Mouse (Mus musculus) CH12.LX (cell line): Measurements from ENCODE around the gene Jaml.

ENCODE experiments used
- CTCF ChIP-seq, 2 experiments: IDR thresholded peaks in 1 of 2; conservative IDR thresholded peaks in 1 of 2; 2 replicates each; pipeline ENCODE4 v1.5.1; 2011 to 2012; ENCODE audit warnings: low read depth in 2 of 2, low read length in 2 of 2, improper control_type of control experiment in 1 of 2, inconsistent platforms in 1 of 2, mild to moderate bottlenecking in 1 of 2, moderate library complexity in 1 of 2
- E2F4 ChIP-seq: IDR thresholded peaks from 2 replicates; pipeline ENCODE4 v1.6.1; 2011; ENCODE audit warnings: low read depth, low read length, improper control_type of control experiment; ENCODE audit not compliant: insufficient replicate concordance
- EP300 ChIP-seq: IDR thresholded peaks from 2 replicates; pipeline ENCODE4 v1.6.1; 2011; ENCODE audit warnings: low read length, improper control_type of control experiment
- MAFK ChIP-seq: IDR thresholded peaks from 2 replicates; pipeline ENCODE4 v1.6.1; 2011; ENCODE audit warnings: low read length, improper control_type of control experiment; ENCODE audit not compliant: insufficient replicate concordance
- MXI1 ChIP-seq: IDR thresholded peaks from 2 replicates; pipeline ENCODE4 v1.6.1; 2011; ENCODE audit warnings: mild to moderate bottlenecking, low read depth, low read length, improper control_type of control experiment
- MYC ChIP-seq: IDR thresholded peaks from 2 replicates; pipeline ENCODE4 v1.6.1; 2011; ENCODE audit warnings: low read depth, mild to moderate bottlenecking, improper control_type of control experiment, low read length
- NELFE ChIP-seq: IDR thresholded peaks from 2 replicates; pipeline ENCODE4 v1.6.1; 2011; ENCODE audit warnings: low read depth, low read length, improper control_type of control experiment
- POLR2AphosphoS2 ChIP-seq: IDR thresholded peaks from 2 replicates; pipeline ENCODE4 v1.6.1; 2011; ENCODE audit warnings: low read depth, low read length, improper control_type of control experiment
- RCOR1 ChIP-seq: conservative IDR thresholded peaks from 2 replicates; pipeline ENCODE4 v1.6.1; 2012; ENCODE audit warnings: low read depth, mild to moderate bottlenecking, inconsistent platforms, low read length, improper control_type of control experiment
- SIN3A ChIP-seq: IDR thresholded peaks from 2 replicates; pipeline ENCODE4 v1.6.1; 2012; ENCODE audit warnings: low read length, improper control_type of control experiment, inconsistent platforms
- TCF12 ChIP-seq: IDR thresholded peaks from 2 replicates; pipeline ENCODE4 v1.6.1; 2014; ENCODE audit warnings: low read depth, mild to moderate bottlenecking, inconsistent platforms, low read length, improper control_type of control experiment
- USF1 ChIP-seq: IDR thresholded peaks from 2 replicates; pipeline ENCODE4 v1.6.1; 2014; ENCODE audit warnings: low read depth, mild to moderate bottlenecking, inconsistent platforms, low read length, improper control_type of control experiment
- ZMIZ1 ChIP-seq: IDR thresholded peaks from 2 replicates; pipeline ENCODE4 v1.6.1; 2012; ENCODE audit warnings: low read depth, mild to moderate bottlenecking, inconsistent platforms, low read length, improper control_type of control experiment
- ZNF384 ChIP-seq: IDR thresholded peaks from 2 replicates; pipeline ENCODE4 v1.6.1; 2012; ENCODE audit warnings: low read depth, low read length, improper control_type of control experiment, inconsistent platforms

GRCm38 (mm10) chr9:45079011-45079410 lies at the start of gene Jaml:
- TF ChIP-seq MAFK (no peak), EP300 (no peak), RCOR1 (no peak), MYC (no peak), MXI1 (no peak), USF1 (no peak), NELFE (no peak), ZNF384 (no peak), CTCF (conservative IDR thresholded peaks at IDR 0.05 in 1 of 2, IDR thresholded peaks at IDR 0.05 in 1 of 2; ENCODE audit: low read depth in 2 of 2, low read length in 2 of 2) (no peak), SIN3A (no peak), E2F4 (no peak), POLR2AphosphoS2 (no peak), ZMIZ1 (no peak), TCF12 (no peak)
